Mouse (Mus musculus): ENCODE data around the gene Gm10715. TPM values are rescaled to one million over a fixed set of nuclear protein-coding genes. Genes with fewer than 3 reads are reported as not detected.
"Not testable (repeated sequence)": the region's sequence is repeated elsewhere in the genome, so short reads cannot be mapped to it uniquely, and the experiment has no call there.

The Gm10715 gene
- polyA plus RNA-seq, 1 experiment from 2014 or later, result not detected

- not testable (repeated sequence) for H3K27ac ChIP-seq (ENCODE audit: low read length); H3K4me3 ChIP-seq (ENCODE audit: low read length); H3K4me1 ChIP-seq (ENCODE audit: control insufficient read depth, insufficient read depth, low read length); H3K9me3 ChIP-seq (ENCODE audit: control insufficient read depth, low read length); ATAC-seq; H3K4me2 ChIP-seq (ENCODE audit: low read depth, low read length); H3K9ac ChIP-seq (ENCODE audit: low read depth, low read length); H3K27me3 ChIP-seq (replicated peaks; ENCODE audit: control insufficient read depth, insufficient read depth, low read length); H3K36me3 ChIP-seq (ENCODE audit: control insufficient read depth, insufficient read depth, low read length)
- WGBS, result 64% methylated on average over 15 of the region's 16 CpGs
Observed at GRCm38 (mm10) chr9:3023985-3024648, 12.6 kb upstream of the Gm10715 start.

GRCm38 (mm10) chr9:3024912-3025467, 11.7 kb upstream of the Gm10715 start, which contains the start of gene Gm10717:
Gene Gm10717, plus strand, starts transcription at chr9:3025417.
- H3K9ac ChIP-seq (ENCODE audit: low read depth, low read length); H3K36me3 ChIP-seq (ENCODE audit: control insufficient read depth, insufficient read depth, low read length); ATAC-seq; H3K27me3 ChIP-seq (replicated peaks; ENCODE audit: control insufficient read depth, insufficient read depth, low read length); H3K9me3 ChIP-seq (ENCODE audit: control insufficient read depth, low read length); H3K4me1 ChIP-seq (ENCODE audit: control insufficient read depth, insufficient read depth, low read length); H3K4me3 ChIP-seq (ENCODE audit: low read length); H3K27ac ChIP-seq (ENCODE audit: low read length); H3K4me2 ChIP-seq (ENCODE audit: low read depth, low read length): not testable (repeated sequence)
- WGBS, result 72% methylated on average over 12 of the region's 12 CpGs

GRCm38 (mm10) chr9:3025653-3026052, 11.0 kb upstream of the Gm10715 start:
- H3K9me3 ChIP-seq (ENCODE audit: control insufficient read depth, low read length); H3K4me2 ChIP-seq (ENCODE audit: low read depth, low read length); H3K9ac ChIP-seq (ENCODE audit: low read depth, low read length); H3K27ac ChIP-seq (ENCODE audit: low read length); H3K4me3 ChIP-seq (ENCODE audit: low read length); ATAC-seq; H3K4me1 ChIP-seq (ENCODE audit: control insufficient read depth, insufficient read depth, low read length); H3K36me3 ChIP-seq (ENCODE audit: control insufficient read depth, insufficient read depth, low read length); H3K27me3 ChIP-seq (replicated peaks; ENCODE audit: control insufficient read depth, insufficient read depth, low read length): not testable (repeated sequence)
- WGBS, result 66% methylated on average over 4 of the region's 6 CpGs

- not testable (repeated sequence) for H3K4me3 ChIP-seq (ENCODE audit: low read length); H3K4me1 ChIP-seq (ENCODE audit: control insufficient read depth, insufficient read depth, low read length); H3K27ac ChIP-seq (ENCODE audit: low read length); H3K9me3 ChIP-seq (ENCODE audit: control insufficient read depth, low read length); H3K9ac ChIP-seq (ENCODE audit: low read depth, low read length); H3K27me3 ChIP-seq (replicated peaks; ENCODE audit: control insufficient read depth, insufficient read depth, low read length); H3K36me3 ChIP-seq (ENCODE audit: control insufficient read depth, insufficient read depth, low read length); ATAC-seq; H3K4me2 ChIP-seq (ENCODE audit: low read depth, low read length)
- WGBS, result 77% methylated on average over 5 of the region's 5 CpGs
Observed at GRCm38 (mm10) chr9:3026136-3026535, 10.5 kb upstream of the Gm10715 start.

- not testable (repeated sequence) for ATAC-seq; H3K9me3 ChIP-seq (ENCODE audit: control insufficient read depth, low read length); H3K27ac ChIP-seq (ENCODE audit: low read length); H3K36me3 ChIP-seq (ENCODE audit: control insufficient read depth, insufficient read depth, low read length); H3K4me2 ChIP-seq (ENCODE audit: low read depth, low read length); H3K9ac ChIP-seq (ENCODE audit: low read depth, low read length); H3K4me1 ChIP-seq (ENCODE audit: control insufficient read depth, insufficient read depth, low read length); H3K4me3 ChIP-seq (ENCODE audit: low read length); H3K27me3 ChIP-seq (replicated peaks; ENCODE audit: control insufficient read depth, insufficient read depth, low read length)
- 69% methylated on average over 9 of the region's 9 CpGs for WGBS
Observed at GRCm38 (mm10) chr9:3026741-3027140, 9.9 kb upstream of the Gm10715 start.

- not testable (repeated sequence) for H3K36me3 ChIP-seq (ENCODE audit: control insufficient read depth, insufficient read depth, low read length); H3K27ac ChIP-seq (ENCODE audit: low read length); ATAC-seq; H3K4me2 ChIP-seq (ENCODE audit: low read depth, low read length); H3K4me1 ChIP-seq (ENCODE audit: control insufficient read depth, insufficient read depth, low read length); H3K27me3 ChIP-seq (replicated peaks; ENCODE audit: control insufficient read depth, insufficient read depth, low read length); H3K9ac ChIP-seq (ENCODE audit: low read depth, low read length); H3K9me3 ChIP-seq (ENCODE audit: control insufficient read depth, low read length); H3K4me3 ChIP-seq (ENCODE audit: low read length)
- 73% methylated on average over 9 of the region's 9 CpGs for WGBS
Observed at GRCm38 (mm10) chr9:3027200-3027599, 9.5 kb upstream of the Gm10715 start.

GRCm38 (mm10) chr9:3029276-3030000, 7.2 kb upstream of the Gm10715 start:
- not testable (repeated sequence) for H3K27ac ChIP-seq (ENCODE audit: low read length); H3K4me1 ChIP-seq (ENCODE audit: control insufficient read depth, insufficient read depth, low read length); H3K9me3 ChIP-seq (ENCODE audit: control insufficient read depth, low read length); ATAC-seq; H3K36me3 ChIP-seq (ENCODE audit: control insufficient read depth, insufficient read depth, low read length); H3K4me2 ChIP-seq (ENCODE audit: low read depth, low read length); H3K4me3 ChIP-seq (ENCODE audit: low read length); H3K9ac ChIP-seq (ENCODE audit: low read depth, low read length); H3K27me3 ChIP-seq (replicated peaks; ENCODE audit: control insufficient read depth, insufficient read depth, low read length)
- 66% methylated on average over 12 of the region's 16 CpGs for WGBS

GRCm38 (mm10) chr9:3030677-3031318, 5.9 kb upstream of the Gm10715 start:
- ATAC-seq; H3K4me1 ChIP-seq (ENCODE audit: control insufficient read depth, insufficient read depth, low read length); H3K9ac ChIP-seq (ENCODE audit: low read depth, low read length); H3K4me3 ChIP-seq (ENCODE audit: low read length); H3K27ac ChIP-seq (ENCODE audit: low read length); H3K27me3 ChIP-seq (replicated peaks; ENCODE audit: control insufficient read depth, insufficient read depth, low read length); H3K9me3 ChIP-seq (ENCODE audit: control insufficient read depth, low read length); H3K4me2 ChIP-seq (ENCODE audit: low read depth, low read length); H3K36me3 ChIP-seq (ENCODE audit: control insufficient read depth, insufficient read depth, low read length): not testable (repeated sequence)
- WGBS, result 73% methylated on average over 2 of the region's 10 CpGs

GRCm38 (mm10) chr9:3034299-3034698, 2.4 kb upstream of the Gm10715 start, which contains the start of gene Gm17535:
Gene Gm17535, plus strand, starts transcription at chr9:3034599.
- no CpG with 5 or more reads among the region's 8 CpGs for WGBS
- ATAC-seq; H3K27me3 ChIP-seq (replicated peaks; ENCODE audit: control insufficient read depth, insufficient read depth, low read length): not testable (repeated sequence)

More at GRCm38 (mm10) chr9:3034299-3034698, 2.4 kb upstream of the Gm10715 start, which contains the start of gene Gm17535:
- H3K4me3 ChIP-seq (ENCODE audit: low read length); H3K4me2 ChIP-seq (ENCODE audit: low read depth, low read length); H3K4me1 ChIP-seq (ENCODE audit: control insufficient read depth, insufficient read depth, low read length); H3K27ac ChIP-seq (ENCODE audit: low read length); H3K36me3 ChIP-seq (ENCODE audit: control insufficient read depth, insufficient read depth, low read length); H3K9ac ChIP-seq (ENCODE audit: low read depth, low read length); H3K9me3 ChIP-seq (ENCODE audit: control insufficient read depth, low read length): not testable (repeated sequence)

Measured in intestine, embryonic 16.5 days (tissue).